Mouse (Mus musculus): ENCODE measurements around the gene Rhoa.

Rhoa gene

GRCm38 (mm10) chr9:108305629-108306520 is at the start of gene Rhoa, which contains the start of gene Tcta:
Rhoa (plus strand) TSS chr9:108306129.
Tcta (minus strand) TSS chr9:108306160.
- WGBS, result under 1% methylated on average over 81 of the region's 81 CpGs

GRCm38 (mm10) chr9:108260526-108260925 is 45.4 kb upstream of the Rhoa start:
- WGBS, result 74% methylated on average over 4 of the region's 4 CpGs

GRCm38 (mm10) chr9:108261865-108262264 is 44.1 kb upstream of the Rhoa start:
- WGBS, result 58% methylated on average over 7 of the region's 7 CpGs

- WGBS, result 30% methylated on average over 11 of the region's 11 CpGs
Measured at GRCm38 (mm10) chr9:108262494-108263049, 43.4 kb upstream of the Rhoa start.

- under 1% methylated on average over 62 of the region's 62 CpGs for whole genome bisulfite sequencing
Measured at GRCm38 (mm10) chr9:108263131-108263681, 42.7 kb upstream of the Rhoa start.

- WGBS, result 1% methylated on average over 71 of the region's 71 CpGs
Measured at GRCm38 (mm10) chr9:108263690-108264190, 42.2 kb upstream of the Rhoa start, which contains the start of gene Dag1. Dag1 (minus strand) TSS chr9:108263958.

GRCm38 (mm10) chr9:108264191-108264921 is 41.6 kb upstream of the Rhoa start:
- 15% methylated on average over 10 of the region's 10 CpGs for WGBS

GRCm38 (mm10) chr9:108266261-108266935 is 39.5 kb upstream of the Rhoa start:
- WGBS, result 79% methylated on average over 10 of the region's 10 CpGs

- WGBS, result 61% methylated on average over 7 of the region's 7 CpGs
Measured at GRCm38 (mm10) chr9:108267691-108268090, 38.2 kb upstream of the Rhoa start.

- 85% methylated on average over 7 of the region's 7 CpGs for WGBS
Measured at GRCm38 (mm10) chr9:108268701-108269100, 37.2 kb upstream of the Rhoa start.

- WGBS, result 65% methylated on average over 2 of the region's 2 CpGs
Measured at GRCm38 (mm10) chr9:108271941-108272340, 34.0 kb upstream of the Rhoa start.

GRCm38 (mm10) chr9:108272691-108273090 is 33.2 kb upstream of the Rhoa start:
- WGBS, result 76% methylated on average over 5 of the region's 5 CpGs

GRCm38 (mm10) chr9:108273485-108273884 is 32.4 kb upstream of the Rhoa start:
- WGBS, result 88% methylated on average over 4 of the region's 4 CpGs

- WGBS, result 85% methylated on average over 5 of the region's 5 CpGs
Measured at GRCm38 (mm10) chr9:108274476-108275330, 31.2 kb upstream of the Rhoa start.

- 70% methylated on average over 6 of the region's 6 CpGs for WGBS
Measured at GRCm38 (mm10) chr9:108275331-108275659, 30.6 kb upstream of the Rhoa start.

- 75% methylated on average over 10 of the region's 10 CpGs for WGBS
Measured at GRCm38 (mm10) chr9:108278697-108279450, 27.1 kb upstream of the Rhoa start.

- 46% methylated on average over 8 of the region's 8 CpGs for WGBS
Measured at GRCm38 (mm10) chr9:108280071-108280828, 25.7 kb upstream of the Rhoa start.

- 13% methylated on average over 6 of the region's 6 CpGs for WGBS
Measured at GRCm38 (mm10) chr9:108284410-108284809, 21.5 kb upstream of the Rhoa start.

Data from cerebral cortex, adult 2 months (tissue).